Mouse (Mus musculus): Measurements from ENCODE around the gene Rusc1.

Rusc1 gene

DNA sequence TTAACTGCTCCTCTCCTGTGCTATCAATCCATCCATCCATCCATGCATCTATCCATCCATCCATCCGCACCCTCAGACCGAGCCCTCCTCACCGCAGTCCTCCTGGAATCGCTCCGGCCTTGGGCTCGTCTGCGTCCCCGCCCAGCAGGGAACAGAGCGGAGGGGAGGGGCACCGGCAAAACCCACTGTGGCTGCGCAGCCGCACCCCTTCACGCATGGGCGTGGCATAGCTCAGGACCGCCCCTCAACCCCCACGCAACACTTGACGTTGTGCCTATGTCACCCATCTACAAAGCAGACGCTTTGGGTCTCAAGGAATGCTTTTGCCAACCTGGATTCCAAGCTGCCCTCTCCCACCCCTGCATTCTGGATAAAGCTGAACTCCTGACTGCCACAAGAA lies at the start of gene Rusc1:
Gene Rusc1 (minus strand): TSS at position 137 of the 400 bp plus-strand sequence.
- DNase-seq (ENCODE audit: low read depth, low spot score) = no peak

DNA sequence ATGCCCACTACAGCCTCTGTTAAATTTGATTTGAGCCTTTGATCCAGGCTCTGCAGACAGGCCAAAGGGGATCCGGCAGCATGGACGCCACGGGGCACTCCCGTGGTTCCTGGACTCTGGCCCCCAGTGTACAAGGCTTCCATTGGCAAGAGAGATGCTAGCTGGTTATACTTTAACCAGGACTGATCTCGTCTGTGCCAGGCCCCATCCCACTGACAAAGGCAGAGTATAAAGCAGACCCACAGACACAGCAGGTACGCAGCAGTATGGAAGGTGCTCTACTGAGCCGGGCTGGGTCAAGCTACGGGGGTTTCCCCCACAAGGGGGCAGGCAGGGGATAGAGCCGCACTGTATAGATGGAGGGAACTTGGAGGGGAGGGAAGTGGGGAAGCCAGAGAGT lies 43.3 kb upstream of the Rusc1 start:
- no peak for DNase-seq (ENCODE audit: low read depth, low spot score)

DNA sequence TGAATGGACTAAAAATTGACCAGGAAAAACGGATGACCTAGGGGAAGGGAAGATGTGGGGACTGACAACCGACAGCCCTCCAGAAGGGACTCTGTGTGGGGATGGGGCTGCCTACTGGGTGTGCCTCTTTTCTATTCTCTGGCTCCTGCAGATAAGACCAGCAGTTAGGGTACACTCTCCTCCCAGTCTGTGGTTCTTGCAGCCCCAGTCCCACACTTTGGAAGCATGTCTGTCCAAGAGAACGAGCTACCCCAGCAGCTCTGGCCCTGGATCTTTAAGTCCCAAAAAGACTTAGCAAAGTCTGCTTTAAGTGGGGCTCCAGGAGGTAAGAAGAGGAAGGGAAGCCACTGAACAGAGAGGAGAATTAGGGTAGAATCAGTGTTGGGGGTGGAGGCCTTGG lies 42.8 kb upstream of the Rusc1 start, which contains the start of gene Pklr:
Gene Pklr (plus strand): TSS at position 185 of the 400 bp plus-strand sequence.
- DNase-seq (ENCODE audit: low read depth, low spot score) = no peak

DNA sequence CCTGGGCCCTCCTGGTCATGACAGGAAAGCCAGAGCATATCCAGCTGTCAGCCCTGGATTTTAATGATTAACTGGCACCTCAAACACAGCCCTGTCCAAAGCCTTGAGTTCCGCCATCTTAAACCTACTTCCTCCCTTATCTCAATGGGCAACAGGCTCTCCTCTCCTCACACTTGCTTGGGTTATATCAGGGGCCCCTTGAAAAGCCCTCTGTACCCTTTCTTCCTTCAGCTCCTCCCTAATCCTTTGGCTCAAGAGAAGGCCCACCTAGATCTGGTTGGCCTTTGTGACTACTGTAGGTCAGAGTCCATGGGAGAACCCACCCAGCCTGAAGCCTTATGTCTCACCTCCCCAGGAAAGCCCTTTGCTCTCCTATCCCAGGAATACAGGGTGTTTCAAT lies 40.6 kb upstream of the Rusc1 start:
- no peak for DNase-seq (ENCODE audit: low read depth, low spot score)

DNA sequence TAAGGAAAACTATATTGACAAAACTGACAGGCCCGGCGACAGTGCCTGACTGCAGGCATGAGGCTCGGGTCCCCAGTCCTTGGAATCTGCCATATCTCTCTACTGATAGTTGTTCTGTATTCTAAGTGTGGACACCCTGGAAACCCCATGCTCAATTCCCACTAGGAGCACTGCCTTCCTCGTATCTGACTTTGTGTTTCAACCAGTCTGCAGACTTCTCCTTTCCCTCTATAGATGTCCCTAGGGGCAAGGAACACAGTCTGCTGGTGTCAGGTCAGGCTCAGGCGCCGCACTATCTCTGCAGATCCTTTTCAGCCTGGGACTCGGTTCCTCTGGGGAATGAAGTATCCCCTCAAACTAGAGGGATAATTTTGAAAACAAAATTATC lies 39.9 kb upstream of the Rusc1 start:
- no peak for DNase-seq (ENCODE audit: low read depth, low spot score)

DNA sequence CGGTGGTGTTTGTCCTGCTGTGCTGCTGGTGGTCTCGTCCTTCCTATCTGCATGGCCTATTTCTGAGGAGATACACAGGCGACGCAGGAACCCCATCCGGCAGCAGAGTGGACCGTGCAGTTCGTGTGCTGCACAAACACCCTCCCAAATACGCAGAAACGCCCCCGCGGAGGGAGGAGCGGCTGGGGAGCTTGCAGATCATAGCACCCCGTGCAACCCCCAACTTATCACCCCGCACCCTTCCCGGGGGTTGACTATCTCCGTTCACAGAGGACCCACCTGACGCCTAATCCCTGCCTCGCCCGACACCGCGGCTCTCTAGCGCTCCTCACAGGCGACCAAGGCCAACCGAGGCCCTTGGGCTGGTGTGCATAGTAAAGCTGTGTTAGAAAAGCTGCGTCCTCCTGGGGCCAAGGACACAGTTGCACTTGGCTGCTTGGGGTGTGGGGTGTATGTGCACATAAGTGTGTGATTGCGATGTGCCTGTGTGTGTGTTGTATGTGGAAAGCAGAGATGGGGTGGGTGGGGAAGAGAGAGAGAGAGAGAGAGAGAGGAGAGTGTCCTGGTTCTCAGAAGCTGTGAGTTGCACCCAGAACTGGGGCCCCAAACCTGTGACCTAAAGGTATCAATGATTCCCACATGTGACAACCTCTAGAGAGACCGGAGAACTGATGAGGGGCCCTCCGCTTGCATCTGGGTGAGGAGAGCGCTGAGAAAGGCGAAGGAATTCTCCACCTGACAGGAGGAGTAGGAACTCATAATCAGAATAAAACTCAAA lies 39.4 kb upstream of the Rusc1 start:
- no peak for DNase-seq (ENCODE audit: low read depth, low spot score)

DNA sequence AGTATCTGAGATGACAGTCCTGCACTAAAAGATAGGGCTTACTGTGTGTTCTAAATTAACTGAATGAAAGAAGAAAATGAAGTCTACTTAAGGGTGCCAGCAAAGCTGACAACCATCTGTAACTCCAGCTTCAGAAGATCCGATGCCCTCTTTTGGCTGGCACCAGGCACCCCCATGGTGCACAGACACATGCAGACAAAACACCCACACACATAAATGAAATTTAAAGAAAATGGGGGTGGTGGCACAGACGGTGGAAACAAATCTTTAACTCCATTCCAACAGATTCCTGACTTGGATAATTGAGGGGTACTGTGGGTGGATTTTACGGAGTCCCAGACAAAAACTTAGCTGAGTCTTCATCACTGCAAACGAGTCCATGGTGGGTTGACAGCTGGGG lies 38.7 kb upstream of the Rusc1 start:
- DNase-seq (ENCODE audit: low read depth, low spot score) = no peak

DNA sequence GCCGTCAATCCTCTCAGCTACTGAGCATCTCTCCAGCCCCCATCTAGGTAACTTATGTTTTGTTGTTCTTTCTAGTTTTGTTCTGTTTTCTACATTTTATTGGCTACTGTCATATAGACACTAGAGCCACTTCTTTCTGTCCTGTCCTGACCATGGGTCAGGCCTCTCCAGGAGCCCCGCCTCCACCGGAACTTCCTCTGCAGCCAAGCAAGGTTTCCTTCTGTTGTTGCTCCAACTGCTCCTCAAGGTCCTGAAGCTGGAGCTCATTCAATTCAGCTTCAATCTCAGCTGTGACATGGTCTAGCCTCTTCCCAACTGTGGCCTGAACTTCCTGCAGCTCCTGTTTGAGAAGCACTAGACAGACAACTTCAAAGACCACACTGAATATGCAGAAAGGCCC lies 36.8 kb upstream of the Rusc1 start:
- DNase-seq (ENCODE audit: low read depth, low spot score) = no peak

DNA sequence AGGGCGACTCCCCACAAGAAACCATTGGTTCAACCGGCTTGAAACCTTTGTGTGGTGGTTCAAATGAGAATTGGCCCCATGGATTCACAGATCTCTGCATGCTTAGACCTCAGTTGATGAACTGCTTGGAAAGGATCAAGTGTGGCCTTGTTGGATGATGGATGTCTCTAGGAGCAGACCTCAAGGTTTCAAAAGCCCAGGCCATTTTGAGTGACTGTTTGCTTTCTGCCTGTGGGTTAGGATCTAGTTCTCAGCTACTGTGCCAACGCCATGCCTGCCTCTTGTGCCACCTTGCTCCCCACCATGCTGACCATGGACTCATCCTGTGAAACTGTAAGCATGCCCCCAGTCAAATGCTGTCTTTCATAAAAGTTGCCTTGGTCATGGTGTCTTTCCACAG lies 32.9 kb upstream of the Rusc1 start:
- no peak for DNase-seq (ENCODE audit: low read depth, low spot score)

DNA sequence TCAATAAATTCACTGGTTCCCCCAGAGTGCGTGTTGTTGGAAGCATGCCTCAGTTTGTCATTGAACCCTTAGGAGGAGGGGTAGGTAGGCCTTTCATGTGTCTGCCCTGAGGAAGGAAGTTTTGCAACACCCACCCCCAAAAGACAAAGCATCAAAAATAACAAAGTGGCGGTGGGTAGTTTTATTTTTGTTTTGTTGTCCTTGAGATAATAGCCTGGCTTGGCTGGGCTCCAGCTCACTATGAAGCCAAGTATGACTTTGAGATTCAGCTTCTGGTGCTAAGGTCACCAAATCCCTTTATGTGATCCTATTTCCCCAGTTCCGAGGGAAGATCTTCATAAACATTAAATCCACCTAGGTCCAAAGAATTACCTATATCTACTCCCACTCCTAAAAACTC lies 31.1 kb upstream of the Rusc1 start:
- no peak for DNase-seq (ENCODE audit: low read depth, low spot score)

DNA sequence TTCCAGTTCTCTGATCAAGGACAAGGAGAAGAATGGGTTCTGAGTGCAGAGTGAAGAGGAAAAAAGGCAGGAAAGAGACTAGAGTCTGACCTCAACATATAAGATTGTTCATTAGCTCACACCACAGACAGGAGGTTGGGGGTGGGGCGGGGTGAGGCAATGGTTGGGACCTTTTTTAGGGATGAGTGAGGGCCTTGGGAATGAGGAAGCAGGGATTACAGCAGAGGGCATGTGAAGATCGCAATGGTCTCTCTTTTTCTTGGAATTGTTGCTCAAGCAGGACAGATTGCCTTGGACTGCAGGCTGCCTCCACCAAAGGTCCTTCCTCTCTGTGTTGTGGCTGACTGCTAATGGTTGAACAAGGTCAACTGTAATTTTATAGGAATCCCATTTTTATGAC lies 30.2 kb upstream of the Rusc1 start:
- no peak for DNase-seq (ENCODE audit: low read depth, low spot score)

DNA sequence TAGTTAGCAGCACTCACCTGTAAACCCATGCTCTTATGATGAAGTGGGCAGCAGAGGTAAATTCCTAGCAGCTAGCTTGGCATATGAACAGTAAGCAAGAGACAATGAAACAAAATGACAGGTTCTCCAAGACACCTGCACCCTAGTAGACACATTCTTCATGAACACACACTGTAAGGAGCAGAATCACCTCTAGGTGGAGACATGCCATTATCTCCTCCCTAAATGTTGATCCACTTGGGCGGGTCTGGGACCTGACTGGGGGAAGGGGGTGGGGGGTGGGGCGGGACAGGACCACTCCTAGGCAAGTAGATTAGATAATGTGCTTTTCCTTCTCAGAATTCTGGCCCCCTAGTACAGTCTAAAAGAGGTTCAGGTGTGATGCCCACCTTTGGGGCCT lies 22.4 kb upstream of the Rusc1 start:
- peak; percentile 60 for DNase-seq (ENCODE audit: low read depth, low spot score)

DNA sequence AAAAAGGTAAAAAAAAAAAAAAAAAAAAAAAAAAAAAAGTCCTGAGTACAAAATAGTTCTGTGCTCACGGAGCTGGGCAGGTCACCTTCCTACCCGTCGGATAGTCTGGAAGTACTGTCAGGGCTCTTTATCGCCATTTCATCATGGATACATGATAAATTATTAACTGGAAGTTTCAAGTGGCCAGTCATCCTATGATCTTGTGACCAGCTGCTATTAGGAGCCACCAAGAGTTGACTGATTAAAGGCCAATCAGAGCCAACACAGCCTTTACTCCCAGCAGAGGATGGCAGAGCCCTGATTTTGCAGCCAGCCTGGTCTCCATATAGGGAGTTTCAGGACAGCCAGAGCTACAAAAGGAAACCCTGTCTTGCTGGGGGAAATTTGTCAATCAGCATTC lies 19.9 kb upstream of the Rusc1 start:
- no peak for DNase-seq (ENCODE audit: low read depth, low spot score)

DNA sequence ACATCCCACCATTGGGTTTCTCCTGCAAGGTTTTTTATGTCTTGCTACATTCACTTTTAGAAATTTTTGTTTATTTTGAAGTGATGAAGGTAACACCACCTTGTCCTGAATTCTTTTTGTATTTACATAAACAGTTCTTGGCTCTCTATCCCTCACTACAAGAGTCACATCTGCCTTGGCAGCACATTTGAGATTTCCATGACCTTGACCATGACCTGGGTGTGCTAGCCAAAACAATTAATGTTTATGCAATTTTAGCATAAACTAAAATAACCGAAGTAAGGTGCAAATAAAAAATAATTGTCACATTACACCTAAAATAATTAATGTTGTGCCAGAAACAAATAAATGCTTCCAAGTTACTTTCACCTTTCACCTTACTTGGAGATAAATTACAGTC lies 15.0 kb upstream of the Rusc1 start:
- no peak for DNase-seq (ENCODE audit: low read depth, low spot score)

DNA sequence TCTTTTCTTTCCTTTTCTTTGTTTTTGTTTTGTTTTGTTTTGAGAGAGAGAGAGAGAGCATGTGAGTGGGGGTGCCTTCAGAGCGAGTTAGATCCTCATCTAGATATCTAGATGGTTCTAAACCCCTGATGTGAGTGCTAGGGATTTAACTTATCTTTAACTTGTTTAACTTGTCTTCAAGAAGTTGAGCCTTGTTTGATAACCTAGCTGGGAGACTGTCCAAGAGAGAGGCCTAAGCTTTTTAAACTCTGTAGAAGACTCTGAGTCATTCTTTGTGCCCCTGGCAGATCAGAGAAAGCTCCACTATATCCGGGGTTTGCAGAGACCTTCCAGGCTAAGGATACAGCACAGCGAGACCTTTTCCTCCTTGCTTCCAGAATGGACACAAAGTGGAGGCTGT lies 14.4 kb upstream of the Rusc1 start:
- DNase-seq (ENCODE audit: low read depth, low spot score) = no peak

DNA sequence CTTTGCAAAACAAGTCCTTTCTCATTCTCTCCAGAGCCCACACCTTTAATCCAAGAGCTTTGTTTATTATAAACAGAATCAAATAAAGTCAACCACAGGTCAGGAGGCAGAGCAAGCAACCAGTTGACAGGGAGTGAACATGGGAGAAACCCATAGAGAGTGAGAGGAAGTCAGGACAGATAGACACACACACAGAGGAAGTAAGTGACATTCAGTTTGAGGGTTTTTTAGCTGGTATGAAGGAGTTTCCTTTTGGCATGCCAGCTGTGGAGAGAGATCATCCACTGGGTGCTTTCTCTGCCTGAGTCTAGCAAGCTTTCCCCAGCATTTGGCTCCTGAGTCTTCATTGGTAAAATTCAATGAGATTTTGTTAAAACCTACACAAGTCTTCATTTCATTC lies 13.8 kb upstream of the Rusc1 start:
- DNase-seq (ENCODE audit: low read depth, low spot score) = no peak

DNA sequence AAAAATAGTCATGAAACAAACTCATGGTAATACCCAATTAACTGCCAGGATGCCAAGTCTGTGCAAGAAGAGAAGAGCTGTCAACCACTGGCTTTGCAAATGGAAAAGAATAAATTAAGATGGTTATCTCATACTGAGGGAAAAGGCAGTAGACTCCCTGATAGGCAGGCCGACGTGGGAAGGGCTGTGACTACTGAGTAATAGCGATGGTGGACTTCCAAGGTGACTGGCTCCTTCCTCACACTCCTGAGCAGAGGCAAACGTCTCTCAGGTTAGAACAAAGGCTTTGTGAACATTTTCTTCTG lies 10.1 kb upstream of the Rusc1 start:
- DNase-seq (ENCODE audit: low read depth, low spot score) = peak; percentile 67

DNA sequence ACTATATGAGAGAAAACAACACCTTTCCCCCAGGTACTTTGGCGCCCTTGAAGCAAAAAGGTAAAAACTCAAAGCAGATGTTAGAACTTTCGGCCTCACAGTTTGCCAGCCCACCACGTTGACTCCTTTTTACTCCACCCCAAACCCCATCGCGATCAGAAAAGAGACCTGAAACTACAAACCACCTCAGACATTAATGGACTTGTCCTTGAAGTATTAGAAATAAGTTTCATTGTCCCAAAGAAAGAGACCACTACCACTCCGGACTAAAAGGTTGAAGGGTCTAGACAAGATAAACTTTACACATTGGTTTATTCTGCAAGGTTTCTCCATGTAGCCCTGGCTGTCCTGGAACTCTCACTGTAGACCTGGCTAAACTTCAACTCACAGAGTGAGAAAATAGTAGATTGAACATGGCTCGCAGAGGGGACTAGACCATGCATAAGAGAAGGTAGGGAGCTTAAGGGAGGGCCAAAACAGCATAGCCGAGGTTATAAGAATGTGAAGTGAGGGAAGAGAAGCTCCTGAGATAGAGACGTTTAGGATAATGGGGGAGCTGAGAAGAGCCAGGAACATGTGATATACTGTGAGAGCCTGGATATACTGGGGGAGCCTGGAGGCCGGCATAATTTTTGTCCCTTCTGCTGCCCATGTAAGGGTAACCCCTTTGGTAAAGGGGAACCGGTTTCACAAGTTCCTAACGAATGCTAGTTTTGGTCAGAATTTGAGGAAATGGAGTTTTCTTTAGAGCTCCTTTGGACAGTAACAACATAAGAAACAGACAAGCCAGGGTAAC lies 9.6 kb upstream of the Rusc1 start:
- peak; percentile 85 for DNase-seq (ENCODE audit: low read depth, low spot score)

DNA sequence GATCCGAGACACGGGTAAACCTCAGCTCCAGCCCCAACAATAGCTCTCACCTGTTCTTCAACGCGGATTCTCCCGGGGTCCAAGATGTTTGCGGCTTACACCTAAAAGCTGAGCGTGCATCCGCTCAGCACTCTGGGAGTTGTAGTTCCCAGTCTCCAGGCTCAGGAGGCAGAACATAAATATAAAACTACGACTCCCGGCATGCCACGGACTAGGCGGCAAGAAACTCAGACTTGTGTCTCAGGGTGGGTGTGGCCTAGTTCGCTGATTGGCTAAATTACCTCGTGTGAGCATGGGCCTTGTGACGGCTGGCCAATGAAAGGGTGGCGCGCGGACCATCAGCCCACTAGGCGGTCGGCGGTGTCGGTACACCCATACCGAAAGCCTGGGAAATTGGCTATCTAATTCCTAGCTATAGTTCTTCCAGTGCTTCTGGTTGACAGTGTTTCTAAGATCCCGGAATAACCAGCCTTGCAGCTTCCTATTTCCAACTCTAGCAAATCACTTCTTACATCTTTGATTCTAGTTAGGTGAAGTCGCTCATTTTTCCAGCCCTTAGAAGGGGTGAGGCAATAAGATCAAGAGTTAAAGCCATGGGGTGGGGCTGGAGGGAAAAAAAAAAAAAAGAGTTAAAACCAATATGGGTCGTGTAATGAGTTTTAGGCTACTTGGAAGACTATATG lies 8.8 kb upstream of the Rusc1 start, which contains the start of gene Fdps:
Gene Fdps (minus strand): TSS at position 148 of the 683 bp plus-strand sequence.
- DNase-seq (ENCODE audit: low read depth, low spot score) = peak; percentile 99

DNA sequence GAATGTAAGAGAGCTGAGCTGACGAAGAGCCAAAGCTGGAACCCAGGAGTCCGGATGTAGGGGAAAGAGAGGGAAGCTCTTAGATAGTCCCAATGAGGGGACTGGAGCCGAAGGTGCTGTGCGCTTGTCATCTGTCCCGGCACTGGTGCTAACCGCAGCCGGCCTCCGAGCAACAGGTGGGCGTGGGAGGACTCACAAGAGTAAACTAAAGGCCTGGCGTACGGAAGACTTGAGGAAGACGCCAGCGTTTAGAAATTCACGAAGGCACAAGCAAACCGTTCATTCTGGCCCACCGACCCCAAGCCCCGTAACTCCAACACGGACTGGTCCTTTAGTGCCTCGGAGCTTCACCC lies 8.3 kb upstream of the Rusc1 start:
- no peak for DNase-seq (ENCODE audit: low read depth, low spot score)

DNA sequence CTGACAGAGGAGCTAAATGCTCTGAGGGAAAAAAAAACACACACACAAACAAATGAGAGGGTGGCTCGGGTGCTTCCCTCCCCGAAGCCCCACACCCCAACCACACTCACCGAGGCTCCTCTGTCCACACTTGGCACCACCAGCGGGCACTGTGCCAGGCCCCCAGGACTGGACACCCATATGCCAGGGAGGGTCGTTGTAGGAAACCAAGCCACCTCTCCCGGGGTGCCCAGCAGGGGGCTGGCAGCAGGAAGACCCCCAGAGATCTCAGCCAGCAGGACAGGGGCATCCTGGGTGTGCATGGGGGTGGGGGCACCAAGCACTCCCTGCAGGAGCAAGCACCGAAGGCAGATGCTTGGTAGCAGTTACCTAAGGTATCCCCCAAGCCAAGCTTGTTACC lies 7.7 kb upstream of the Rusc1 start, which contains the start of gene Gm43738:
Gene Gm43738 (minus strand): TSS at position 289 of the 400 bp plus-strand sequence.
- peak; percentile 27 for DNase-seq (ENCODE audit: low read depth, low spot score)

DNA sequence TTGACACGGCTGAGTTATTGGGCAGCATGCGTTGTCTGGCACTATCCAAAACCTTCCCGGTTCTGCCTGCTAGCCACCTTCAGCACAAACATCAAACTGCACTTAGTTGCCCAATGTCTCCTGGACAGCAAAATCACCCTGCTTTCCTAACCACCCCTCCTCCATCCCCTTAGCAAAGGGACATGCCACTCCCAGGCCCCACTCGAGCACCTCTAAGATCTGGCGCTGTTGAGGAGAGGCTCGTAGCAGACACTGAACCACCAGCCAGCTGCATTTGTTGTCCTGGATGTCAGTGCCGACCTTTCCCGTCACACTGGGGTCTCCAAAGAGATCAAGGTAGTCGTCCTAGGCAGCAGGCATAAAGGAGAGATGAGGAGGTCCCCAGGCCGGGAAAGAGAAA lies 910 bp upstream of the Rusc1 start:
- DNase-seq (ENCODE audit: low read depth, low spot score) = no peak
